Mouse (Mus musculus) embryonic fibroblast, embryonic 13.5 days (primary cell): ENCODE results near the gene Prkd1.

ENCODE experiments used
- CTCF ChIP-seq: IDR thresholded peaks from 2 replicates; pipeline ENCODE4 v1.5.1; 2011; ENCODE audit warnings: mild to moderate bottlenecking, control low read depth, low read length, moderate library complexity, borderline replicate concordance; ENCODE audit not compliant: insufficient read depth
- POLR2A ChIP-seq: IDR thresholded peaks from 2 replicates; pipeline ENCODE4 v1.6.1; 2011; ENCODE audit warnings: low read depth, mild to moderate bottlenecking, control low read depth, low read length, moderate library complexity

- TF ChIP-seq CTCF = no peak
- no peak for TF ChIP-seq POLR2A
Observed at GRCm38 (mm10) chr12:50546394-50546793, 102.5 kb downstream of the Prkd1 start.
